Comparison of ENCODE assay signal across 7 mouse cellular contexts in the genomic region with DNA sequence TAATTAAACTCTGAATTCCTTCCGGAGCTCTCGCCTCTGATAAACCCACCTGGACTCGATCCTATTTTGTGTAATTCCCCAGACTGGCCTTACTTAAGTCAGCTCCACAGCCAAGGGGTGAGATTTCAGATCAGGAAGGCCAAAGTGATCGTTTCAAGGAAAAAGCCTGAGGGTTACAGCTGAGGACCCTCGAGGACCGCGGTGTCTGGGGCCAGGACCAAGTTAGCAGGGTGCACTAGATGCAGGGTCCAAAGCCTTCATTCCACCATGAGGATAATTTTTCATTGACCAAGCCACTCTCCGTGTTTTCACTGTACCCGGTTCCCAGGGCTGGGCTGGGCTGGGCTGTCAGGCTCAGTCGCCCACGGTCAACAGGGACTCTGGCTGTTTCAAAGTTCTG. TPM values are rescaled to one million over a fixed set of nuclear protein-coding genes. Genes with fewer than 3 reads are reported as not detected.
DNase-seq lines count a peak whose midpoint lies in the region; ATAC-seq and TF ChIP-seq lines count a peak whose summit lies in the region.

No protein-coding gene starts in this region.

- ATAC-seq in embryonic facial prominence, embryonic 11.5 days (replicated peaks; ENCODE audit: insufficient number of reproducible peaks, low FRiP score, low TSS enrichment, low read depth): peak; percentile 56; the same call in 1 of the 2 replicates
- ATAC-seq in midbrain, embryonic 11.5 days (ENCODE audit: low FRiP score): peak; percentile 63

- H3K4me3 ChIP-seq in embryonic facial prominence, embryonic 11.5 days (ENCODE audit: low read depth, low read length): peak overlapping the region; percentile 95
- H3K4me3 ChIP-seq in limb, embryonic 10.5 days: peak overlapping the region; percentile 99
- peak overlapping the region; percentile 71 for H3K4me3 ChIP-seq in midbrain, embryonic 11.5 days (ENCODE audit: low read depth, low read length)
- H3K4me3 ChIP-seq in small intestine, adult 2 months (ENCODE audit: low read depth, low read length): peak overlapping the region; percentile 71

- peak overlapping the region; percentile 89 for H3K4me2 ChIP-seq in embryonic facial prominence, embryonic 11.5 days (ENCODE audit: low read depth, low read length)
- peak overlapping the region; percentile 98 for H3K4me2 ChIP-seq in midbrain, embryonic 11.5 days

- 1% methylated on average over 11 of the region's 11 CpGs for WGBS in embryonic facial prominence, embryonic 11.5 days
- WGBS in limb, embryonic 10.5 days: under 1% methylated on average over 11 of the region's 11 CpGs
- WGBS in midbrain, embryonic 11.5 days: under 1% methylated on average over 11 of the region's 11 CpGs
- WGBS in small intestine, adult 2 months: under 1% methylated on average over 11 of the region's 11 CpGs

- no peaks in the 10 kb centered on the region for H3K27me3 ChIP-seq in embryonic facial prominence, embryonic 11.5 days (ENCODE audit: control insufficient read depth, insufficient read depth, low read length)
- no peaks in the 10 kb centered on the region for H3K27me3 ChIP-seq in limb, embryonic 10.5 days (ENCODE audit: low read depth, poor library complexity, severe bottlenecking)
- no peaks in the 10 kb centered on the region for H3K27me3 ChIP-seq in midbrain, embryonic 11.5 days (ENCODE audit: control insufficient read depth, insufficient read depth, low read length)
- no peaks in the 10 kb centered on the region for H3K27me3 ChIP-seq in small intestine, adult 2 months (ENCODE audit: control insufficient read depth, insufficient read depth, low read length)

- no peak for TF ChIP-seq POLR2A in small intestine, adult 2 months (IDR thresholded peaks at IDR 0.05; ENCODE audit: low read depth, low read length)

- DNase-seq in adrenal gland, postnatal 25 days: peak; percentile 73
- DNase-seq in embryonic facial prominence, embryonic 11.5 days (ENCODE audit: low spot score): peak; percentile 84
- peak; percentile 85 to 91 for DNase-seq in heart, adult 18-20 months
- DNase-seq in kidney, adult 11 months: peak; percentile 74
- DNase-seq in limb, embryonic 10.5 days (ENCODE audit: low spot score): peak; percentile 87
- DNase-seq in midbrain, embryonic 11.5 days (ENCODE audit: low spot score, missing footprints): peak; percentile 97

- H3K9me3 ChIP-seq in embryonic facial prominence, embryonic 11.5 days (replicated peaks; ENCODE audit: control insufficient read depth, low read length): no peaks in the 10 kb centered on the region
- no peaks in the 10 kb centered on the region for H3K9me3 ChIP-seq in limb, embryonic 10.5 days (replicated peaks)
- no peaks in the 10 kb centered on the region for H3K9me3 ChIP-seq in midbrain, embryonic 11.5 days (ENCODE audit: control insufficient read depth, low read length)

- peaks cover 3% of the 10 kb centered on the region for H3K4me1 ChIP-seq in embryonic facial prominence, embryonic 11.5 days (ENCODE audit: control insufficient read depth, insufficient read depth, low read length)
- peaks cover 48% of the 10 kb centered on the region for H3K4me1 ChIP-seq in limb, embryonic 10.5 days
- peaks cover 4% of the 10 kb centered on the region; the same call in 1 of the 2 replicates for H3K4me1 ChIP-seq in midbrain, embryonic 11.5 days (ENCODE audit: control insufficient read depth, insufficient read depth, low read length)
- H3K4me1 ChIP-seq in small intestine, adult 2 months (ENCODE audit: control insufficient read depth, insufficient read depth, insufficient read length, low read length): peaks cover 8% of the 10 kb centered on the region

- peak overlapping the region; percentile 93; the same call in 1 of the 2 replicates for H3K27ac ChIP-seq in embryonic facial prominence, embryonic 11.5 days (replicated peaks; ENCODE audit: low read depth, low read length)
- H3K27ac ChIP-seq in limb, embryonic 10.5 days: peak overlapping the region; percentile 99
- H3K27ac ChIP-seq in midbrain, embryonic 11.5 days (ENCODE audit: low read depth, low read length): no peak overlapping the region; the same call in 1 of the 2 replicates
- no peak overlapping the region for H3K27ac ChIP-seq in small intestine, adult 2 months (ENCODE audit: insufficient read depth, low read depth, low read length)

- no peak for TF ChIP-seq CTCF in small intestine, adult 2 months (IDR thresholded peaks at IDR 0.05; ENCODE audit: extremely low read depth, insufficient read length, insufficient replicate concordance, low read depth, low read length)

- H3K9ac ChIP-seq in embryonic facial prominence, embryonic 11.5 days (replicated peaks; ENCODE audit: low read length): peak overlapping the region; percentile 87
- H3K9ac ChIP-seq in midbrain, embryonic 11.5 days (ENCODE audit: low read length): peak overlapping the region; percentile 54; the same call in 1 of the 2 replicates

- no peaks in the 10 kb centered on the region for H3K36me3 ChIP-seq in embryonic facial prominence, embryonic 11.5 days (replicated peaks; ENCODE audit: control insufficient read depth, insufficient read depth, low read depth, low read length)
- no peaks in the 10 kb centered on the region for H3K36me3 ChIP-seq in limb, embryonic 10.5 days
- H3K36me3 ChIP-seq in midbrain, embryonic 11.5 days (ENCODE audit: control insufficient read depth, insufficient read depth, low read length): no peaks in the 10 kb centered on the region
- H3K36me3 ChIP-seq in small intestine, adult 2 months (ENCODE audit: control insufficient read depth, insufficient read depth, low read length): no peaks in the 10 kb centered on the region

RNA-seq across cellular contexts. Expression of a gene that starts 0.6 kb away (rescaled TPM):
- 17.0 and 18.2 TPM in 2 replicates for total RNA-seq in adrenal gland, postnatal 25 days (2021)
- 34.5 and 37.6 TPM in 2 replicates for polyA plus RNA-seq in embryonic facial prominence, embryonic 11.5 days (2014; fragmentation: Nextera tagmentation; extraction: Ambion mirVana)
- 1 to 10 TPM; 9.1 to 9.5 TPM for total RNA-seq in heart, adult 18-20 months (2021)
- polyA plus RNA-seq in limb, embryonic 10.5 days (2016; fragmentation: Nextera tagmentation; extraction: Ambion mirVana): 20.4 and 25.7 TPM in 2 replicates
- 16.1 and 16.8 TPM in 2 replicates for polyA plus RNA-seq in midbrain, embryonic 11.5 days (2014; fragmentation: Nextera tagmentation; extraction: Ambion mirVana)
- 1.7 and 1.9 TPM in 2 replicates for polyA plus RNA-seq in small intestine, adult 2 months (2012; rRNA removed)

Comparison
In these comparisons a context has a peak if more than half of its experiments do, and no peak if none do; other contexts are left out.
1. H3K27ac ChIP-seq: peak in embryonic facial prominence, embryonic 11.5 days (single experiment) and limb, embryonic 10.5 days (single experiment); none in midbrain, embryonic 11.5 days (single experiment) and small intestine, adult 2 months (single experiment).
2. Peak in every context shown above with its lines, with median percentiles within 50 percentile points of each other: DNase-seq and H3K4me3 ChIP-seq.